Mouse (Mus musculus): ENCODE measurements around the gene Kcnk4. TPM values are rescaled to one million over a fixed set of nuclear protein-coding genes. Genes with fewer than 3 reads are reported as not detected.
A peak's percentile ranks its signal among the peaks of the same experiment; 100 is the strongest.

Kcnk4 gene
- polyA plus RNA-seq, 1 experiment from 2014 or later, result 0.30 TPM

DNA sequence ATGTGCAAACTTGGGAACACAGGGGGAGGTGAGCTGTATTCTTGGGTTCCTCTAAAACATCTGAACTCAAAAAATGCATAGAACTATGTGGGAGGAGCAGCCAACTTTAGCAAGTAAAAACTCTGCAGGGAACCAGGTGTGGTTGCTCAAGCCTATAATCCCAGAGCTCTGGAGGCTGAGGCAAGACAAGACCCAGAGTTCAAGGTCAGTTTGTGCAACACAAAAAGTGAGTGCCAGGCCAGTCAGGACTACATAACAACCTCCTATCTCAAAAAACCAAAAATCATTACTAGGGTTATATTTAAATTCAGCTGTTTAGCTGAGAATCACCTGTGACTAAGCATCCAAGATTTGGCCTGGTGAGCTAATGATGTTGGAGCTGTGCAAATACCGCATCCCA lies 2.3 kb downstream of the Kcnk4 start:
- no peak for DNase-seq (ENCODE audit: low spot score)
- H3K27me3 ChIP-seq (replicated peaks; ENCODE audit: insufficient read depth, low read length), result peaks cover 60% of the 10 kb centered on the region
- H3K4me1 ChIP-seq (ENCODE audit: insufficient read depth, low read depth, low read length), result peaks cover 6% of the 10 kb centered on the region; the same call in 1 of the 2 replicates
- no peaks in the 10 kb centered on the region for H3K9me3 ChIP-seq (ENCODE audit: low read length)
- no peak overlapping the region for H3K4me3 ChIP-seq (ENCODE audit: low read depth, low read length)
- H3K36me3 ChIP-seq (ENCODE audit: insufficient read depth, low read length), result no peaks in the 10 kb centered on the region
- H3K9ac ChIP-seq (replicated peaks; ENCODE audit: low read depth), result no peak overlapping the region
- 61% methylated on average over 1 of the region's 1 CpGs for WGBS
- H3K4me2 ChIP-seq (replicated peaks; ENCODE audit: low read depth, low read length), result no peak overlapping the region
- no peak overlapping the region for H3K27ac ChIP-seq (ENCODE audit: low read length)
- TF ChIP-seq CTCF (IDR thresholded peaks at IDR 0.05) (no peak), EP300 (IDR thresholded peaks at IDR 0.05) (no peak)
- ATAC-seq, result no peak

DNA sequence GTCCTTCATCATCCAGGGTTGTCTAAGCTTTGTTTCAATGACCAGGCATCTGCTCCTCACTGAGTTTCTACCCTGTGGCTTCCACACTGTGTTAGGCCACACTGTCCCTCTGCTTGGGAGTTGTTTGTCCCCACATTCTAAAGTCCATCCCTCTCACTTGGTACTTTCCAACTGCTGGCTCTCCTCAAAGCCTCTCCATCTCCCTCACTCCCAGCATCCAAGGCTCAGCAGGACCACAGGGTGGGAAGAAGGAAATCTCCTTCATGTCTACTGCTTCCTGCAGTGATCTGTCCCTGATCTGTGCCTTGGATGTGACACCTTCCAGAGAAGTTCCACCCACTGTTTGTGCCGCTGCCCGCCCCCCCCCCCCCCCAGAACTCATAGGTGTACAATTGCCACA lies 3.3 kb downstream of the Kcnk4 start:
- Histone ChIP-seq H3K36me3 (ENCODE audit: insufficient read depth, low read length) (no peaks in the 10 kb centered on the region), H3K27ac (ENCODE audit: low read length) (no peak overlapping the region), H3K9ac (replicated peaks; ENCODE audit: low read depth) (no peak overlapping the region), H3K9me3 (ENCODE audit: low read length) (no peaks in the 10 kb centered on the region), H3K4me2 (replicated peaks; ENCODE audit: low read depth, low read length) (no peak overlapping the region), H3K27me3 (replicated peaks; ENCODE audit: insufficient read depth, low read length) (peaks cover 69% of the 10 kb centered on the region), H3K4me1 (ENCODE audit: insufficient read depth, low read depth, low read length) (peaks cover 10% of the 10 kb centered on the region; the same call in 1 of the 2 replicates), H3K4me3 (ENCODE audit: low read depth, low read length) (no peak overlapping the region)
- DNase-seq (ENCODE audit: low spot score) (no peak), ATAC-seq (no peak)
- TF ChIP-seq EP300 (IDR thresholded peaks at IDR 0.05), result no peak
- 0% methylated on average over 2 of the region's 2 CpGs for WGBS

DNA sequence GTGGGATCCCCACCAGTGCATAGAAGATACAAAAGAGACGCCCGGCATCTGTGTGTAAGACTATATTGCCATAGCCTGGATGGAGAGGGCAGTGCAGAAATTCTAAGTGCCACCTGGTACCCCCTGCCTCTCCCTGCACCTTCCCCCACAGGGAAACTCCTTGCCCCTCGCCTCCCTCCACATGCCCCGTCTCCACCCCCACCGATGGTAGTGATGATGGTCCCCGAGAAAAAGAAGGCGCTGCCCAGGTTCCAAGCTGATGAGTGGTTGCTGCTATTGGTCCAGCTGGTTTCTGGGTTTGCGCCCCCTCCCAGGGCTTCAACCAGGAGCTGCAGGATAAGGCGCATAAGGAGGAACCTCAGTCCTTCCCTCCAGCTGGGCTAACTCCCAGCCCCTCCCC lies 6.2 kb downstream of the Kcnk4 start:
- no peak overlapping the region for H3K27ac ChIP-seq (ENCODE audit: low read length)
- no peak for ATAC-seq
- no peak for DNase-seq (ENCODE audit: low spot score)

GRCm38 (mm10) chr19:6926559-6927255 lies 7.6 kb downstream of the Kcnk4 start:
- no peaks in the 10 kb centered on the region for H3K36me3 ChIP-seq (ENCODE audit: insufficient read depth, low read length)
- no peak overlapping the region for H3K9ac ChIP-seq (replicated peaks; ENCODE audit: low read depth)
- H3K4me3 ChIP-seq (ENCODE audit: low read depth, low read length), result 0 out of 2 replicates have a peak overlapping the region, but pooled peaks have one; percentile 8
- TF ChIP-seq CTCF (IDR thresholded peaks at IDR 0.05), result no peak
- TF ChIP-seq EP300 (IDR thresholded peaks at IDR 0.05), result no peak
- peaks cover 13% of the 10 kb centered on the region; the same call in 1 of the 2 replicates for H3K4me1 ChIP-seq (ENCODE audit: insufficient read depth, low read depth, low read length)
- no peak for DNase-seq (ENCODE audit: low spot score)
- H3K27ac ChIP-seq (ENCODE audit: low read length), result no peak overlapping the region
- no peaks in the 10 kb centered on the region for H3K9me3 ChIP-seq (ENCODE audit: low read length)
- H3K27me3 ChIP-seq (replicated peaks; ENCODE audit: insufficient read depth, low read length), result peaks cover 38% of the 10 kb centered on the region
- 18% methylated on average over 26 of the region's 26 CpGs for WGBS
- no peak for ATAC-seq
- H3K4me2 ChIP-seq (replicated peaks; ENCODE audit: low read depth, low read length), result 0 out of 2 replicates have a peak overlapping the region, but pooled peaks have one; percentile 11

More for the DNA sequence above, 6.2 kb downstream of the Kcnk4 start:
- Histone ChIP-seq H3K36me3 (ENCODE audit: insufficient read depth, low read length) (no peaks in the 10 kb centered on the region), H3K4me1 (ENCODE audit: insufficient read depth, low read depth, low read length) (peaks cover 9% of the 10 kb centered on the region; the same call in 1 of the 2 replicates), H3K4me2 (replicated peaks; ENCODE audit: low read depth, low read length) (no peak overlapping the region), H3K9me3 (ENCODE audit: low read length) (no peaks in the 10 kb centered on the region), H3K4me3 (ENCODE audit: low read depth, low read length) (no peak overlapping the region), H3K9ac (replicated peaks; ENCODE audit: low read depth) (no peak overlapping the region), H3K27me3 (replicated peaks; ENCODE audit: insufficient read depth, low read length) (peaks cover 51% of the 10 kb centered on the region)
- WGBS, result 22% methylated on average over 7 of the region's 9 CpGs
- TF ChIP-seq EP300 (IDR thresholded peaks at IDR 0.05) (no peak), CTCF (IDR thresholded peaks at IDR 0.05) (no peak)

GRCm38 (mm10) chr19:6925611-6926329 lies 8.5 kb downstream of the Kcnk4 start:
- Histone ChIP-seq H3K27me3 (replicated peaks; ENCODE audit: insufficient read depth, low read length) (peaks cover 32% of the 10 kb centered on the region), H3K9me3 (ENCODE audit: low read length) (no peaks in the 10 kb centered on the region), H3K9ac (replicated peaks; ENCODE audit: low read depth) (no peak overlapping the region), H3K4me2 (replicated peaks; ENCODE audit: low read depth, low read length) (peak overlapping the region; percentile 22), H3K4me1 (ENCODE audit: insufficient read depth, low read depth, low read length) (peaks cover 15% of the 10 kb centered on the region), H3K36me3 (ENCODE audit: insufficient read depth, low read length) (no peaks in the 10 kb centered on the region), H3K27ac (ENCODE audit: low read length) (no peak overlapping the region), H3K4me3 (ENCODE audit: low read depth, low read length) (0 out of 2 replicates have a peak overlapping the region, but pooled peaks have one; percentile 10)
- ATAC-seq (no peak), DNase-seq (ENCODE audit: low spot score) (no peak)
- TF ChIP-seq CTCF (IDR thresholded peaks at IDR 0.05) (no peak), EP300 (IDR thresholded peaks at IDR 0.05) (no peak)
- 13% methylated on average over 37 of the region's 40 CpGs for WGBS

GRCm38 (mm10) chr19:6925307-6925573 lies 9.1 kb downstream of the Kcnk4 start, which contains the start of gene Catsperz:
TSS of gene Catsperz (minus strand) at chr19:6925380.
- peaks cover 32% of the 10 kb centered on the region for H3K27me3 ChIP-seq (replicated peaks; ENCODE audit: insufficient read depth, low read length)
- peaks cover 19% of the 10 kb centered on the region for H3K4me1 ChIP-seq (ENCODE audit: insufficient read depth, low read depth, low read length)
- peak within 1 kb of the TSS; percentile 10; the same call in 1 of the 2 replicates for H3K4me3 ChIP-seq (ENCODE audit: low read depth, low read length)
- TF ChIP-seq EP300 (IDR thresholded peaks at IDR 0.05), result no peak
- TF ChIP-seq CTCF (IDR thresholded peaks at IDR 0.05), result no peak
- peak; percentile 66 for DNase-seq (ENCODE audit: low spot score)
- H3K9ac ChIP-seq (replicated peaks; ENCODE audit: low read depth), result no peak within 1 kb of the TSS
- 3% methylated on average over 9 of the region's 9 CpGs for WGBS
- peak within 1 kb of the TSS; percentile 22 for H3K4me2 ChIP-seq (replicated peaks; ENCODE audit: low read depth, low read length)
- ATAC-seq, result no peak
- no peaks in the 10 kb centered on the region for H3K36me3 ChIP-seq (ENCODE audit: insufficient read depth, low read length)
- H3K9me3 ChIP-seq (ENCODE audit: low read length), result no peaks in the 10 kb centered on the region
- no peak within 1 kb of the TSS for H3K27ac ChIP-seq (ENCODE audit: low read length)
